Mouse (Mus musculus): ENCODE measurements at regions not wholly inside any gene's neighbourhood (a gene's known extent, or its start where the extent isn't known, plus 50 kb on each side); places are given as distances from the start of the nearest gene placed in this dataset.

- no peaks in the 10 kb centered on the region for H3K27me3 ChIP-seq (ENCODE audit: control insufficient read depth in 1 of 2, insufficient read depth in 2 of 2, low read length in 2 of 2)
- TF ChIP-seq CHD1 (IDR thresholded peaks at IDR 0.05; ENCODE audit: low read depth, low read length), result no peak
- no peak for TF ChIP-seq JUND (IDR thresholded peaks at IDR 0.05; ENCODE audit: low read depth, low read length)
- no peak for TF ChIP-seq MAZ (IDR thresholded peaks at IDR 0.05; ENCODE audit: low read depth, low read length)
- no peak for TF ChIP-seq GABPA (IDR thresholded peaks at IDR 0.05; ENCODE audit: low read depth, low read length)
- no peak for TF ChIP-seq POLR2AphosphoS5 (IDR thresholded peaks at IDR 0.05; ENCODE audit: borderline replicate concordance, low read depth, low read length)
- TF ChIP-seq TAL1 (IDR thresholded peaks at IDR 0.05; ENCODE audit: low read length), result no peak
- no peak for TF ChIP-seq ZC3H11A (IDR thresholded peaks at IDR 0.05; ENCODE audit: low read depth, low read length)
- TF ChIP-seq CHD2 (IDR thresholded peaks at IDR 0.05; ENCODE audit: low read length), result no peak
- TF ChIP-seq USF2 (IDR thresholded peaks at IDR 0.05; ENCODE audit: borderline replicate concordance in 1 of 2, insufficient read depth in 1 of 2, low read depth in 1 of 2, low read length in 2 of 2), result no peak
- no peak for TF ChIP-seq MYB (IDR thresholded peaks at IDR 0.05; ENCODE audit: low read depth, low read length)
- TF ChIP-seq ZKSCAN1 (IDR thresholded peaks at IDR 0.05; ENCODE audit: low read depth, low read length), result no peak
- TF ChIP-seq HCFC1 (IDR thresholded peaks at IDR 0.05; ENCODE audit: low read depth, low read length), result no peak
- no peak for TF ChIP-seq BHLHE40 (IDR thresholded peaks at IDR 0.05; ENCODE audit: borderline replicate concordance, low read depth, low read length)
- TF ChIP-seq NRF1 (IDR thresholded peaks at IDR 0.05; ENCODE audit: insufficient read depth, low read depth, low read length, poor library complexity, severe bottlenecking), result no peak
- TF ChIP-seq POLR2A (IDR thresholded peaks at IDR 0.05; ENCODE audit: control insufficient read depth in 1 of 2, insufficient read depth in 1 of 2, low read depth in 1 of 2, low read length in 2 of 2, poor library complexity in 1 of 2), result no peak
- TF ChIP-seq ELF1 (IDR thresholded peaks at IDR 0.05; ENCODE audit: low read depth, low read length), result no peak
- no peak for TF ChIP-seq KAT2A (conservative IDR thresholded peaks at IDR 0.05; ENCODE audit: low read depth, low read length)
- TF ChIP-seq CTCF (IDR thresholded peaks at IDR 0.05 in 2 of 3, conservative IDR thresholded peaks at IDR 0.05 in 1 of 3; ENCODE audit: control insufficient read depth in 1 of 3, insufficient read depth in 1 of 3, low read depth in 2 of 3, low read length in 3 of 3, poor library complexity in 1 of 3, severe bottlenecking in 1 of 3), result no peak
- DNase-seq (ENCODE audit: low read depth, low spot score), result no peak
- H3K9me3 ChIP-seq (replicated peaks; ENCODE audit: insufficient read depth, low read length), result no peaks in the 10 kb centered on the region
- H3K36me3 ChIP-seq (ENCODE audit: control insufficient read depth in 1 of 2, insufficient read depth in 2 of 2, low read length in 2 of 2), result no peaks in the 10 kb centered on the region
- H3K4me3 ChIP-seq (ENCODE audit: control insufficient read depth in 1 of 2, insufficient read depth in 1 of 2, low read depth in 2 of 2, low read length in 2 of 2), result no peak overlapping the region
- no peaks in the 10 kb centered on the region for H3K79me2 ChIP-seq (ENCODE audit: control insufficient read depth, insufficient read depth, low read length, poor library complexity)
- H3K27ac ChIP-seq (ENCODE audit: control insufficient read depth, low read depth, low read length), result no peak overlapping the region
- no peaks in the 10 kb centered on the region for H3K4me1 ChIP-seq (ENCODE audit: control insufficient read depth in 1 of 2, insufficient read depth in 2 of 2, low read length in 2 of 2)
- H3K9ac ChIP-seq (ENCODE audit: control insufficient read depth, low read depth, low read length, poor library complexity, severe bottlenecking), result no peak overlapping the region
Measured at GRCm38 (mm10) chr5:46926324-46926723, 1056.6 kb upstream of the Slit2 start.

GRCm38 (mm10) chr5:46901909-46902308 is 1044.5 kb upstream of the Lcorl start:
- H3K27ac ChIP-seq (ENCODE audit: control insufficient read depth, low read depth, low read length), result no peak overlapping the region
- H3K36me3 ChIP-seq (ENCODE audit: control insufficient read depth in 1 of 2, insufficient read depth in 2 of 2, low read length in 2 of 2), result no peaks in the 10 kb centered on the region

More at GRCm38 (mm10) chr5:46901909-46902308, 1044.5 kb upstream of the Lcorl start:
- Histone ChIP-seq H3K9me3 (replicated peaks; ENCODE audit: insufficient read depth, low read length) (no peaks in the 10 kb centered on the region), H3K4me3 (ENCODE audit: control insufficient read depth in 1 of 2, insufficient read depth in 1 of 2, low read depth in 2 of 2, low read length in 2 of 2) (no peak overlapping the region), H3K4me1 (ENCODE audit: control insufficient read depth in 1 of 2, insufficient read depth in 2 of 2, low read length in 2 of 2) (no peaks in the 10 kb centered on the region), H3K79me2 (ENCODE audit: control insufficient read depth, insufficient read depth, low read length, poor library complexity) (no peaks in the 10 kb centered on the region), H3K9ac (ENCODE audit: control insufficient read depth, low read depth, low read length, poor library complexity, severe bottlenecking) (no peak overlapping the region), H3K27me3 (ENCODE audit: control insufficient read depth in 1 of 2, insufficient read depth in 2 of 2, low read length in 2 of 2) (no peaks in the 10 kb centered on the region)
- no peak for TF ChIP-seq POLR2AphosphoS2 (IDR thresholded peaks at IDR 0.05; ENCODE audit: low read length)
- TF ChIP-seq MAFK (IDR thresholded peaks at IDR 0.05; ENCODE audit: borderline replicate concordance, low read depth, low read length), result 0 out of 2 replicates have a peak, but pooled peaks have one; percentile 15
- DNase-seq (ENCODE audit: low read depth, low spot score), result peak; percentile 45
